Mouse (Mus musculus) kidney, postnatal 25 days (tissue): ENCODE results near the gene Cgrrf1.
"Not testable (repeated sequence)": the region's sequence is repeated elsewhere in the genome, so short reads cannot be mapped to it uniquely, and the experiment has no call there.

Experiments
- DNase-seq, 2 experiments: peaks; one replicate each; pipeline ENCODE4 v3.0.0; 2021; ENCODE audit warnings: mixed read lengths in 2 of 2

The Cgrrf1 gene

DNA sequence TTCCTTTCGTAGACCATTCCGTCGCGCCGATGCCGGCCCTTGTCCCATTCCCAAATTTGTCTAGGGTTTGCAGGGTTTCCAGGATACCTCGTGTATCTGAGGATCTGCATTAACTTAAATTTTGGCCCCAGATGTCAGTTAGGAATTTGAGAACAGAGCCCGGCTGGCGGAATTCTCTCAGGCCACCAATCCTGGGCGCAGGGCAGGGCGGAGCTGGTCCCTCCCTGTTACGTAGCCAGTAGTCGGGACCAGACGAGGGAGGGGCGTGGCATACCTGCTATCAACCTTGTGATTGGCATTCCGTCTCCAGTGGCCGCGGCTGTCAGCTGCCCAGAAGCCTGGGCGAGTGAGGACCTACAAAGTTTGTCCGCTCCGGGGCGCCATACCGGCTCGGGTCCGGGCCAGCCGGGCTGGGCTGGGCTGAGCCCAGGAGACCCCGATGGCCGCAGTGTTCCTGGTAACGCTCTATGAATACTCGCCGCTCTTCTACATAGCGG is at the start of gene Cgrrf1:
Gene Cgrrf1, plus strand, starts transcription at position 289 of the 497 bp plus-strand sequence.
- DNase-seq = peak; percentile 99

DNA sequence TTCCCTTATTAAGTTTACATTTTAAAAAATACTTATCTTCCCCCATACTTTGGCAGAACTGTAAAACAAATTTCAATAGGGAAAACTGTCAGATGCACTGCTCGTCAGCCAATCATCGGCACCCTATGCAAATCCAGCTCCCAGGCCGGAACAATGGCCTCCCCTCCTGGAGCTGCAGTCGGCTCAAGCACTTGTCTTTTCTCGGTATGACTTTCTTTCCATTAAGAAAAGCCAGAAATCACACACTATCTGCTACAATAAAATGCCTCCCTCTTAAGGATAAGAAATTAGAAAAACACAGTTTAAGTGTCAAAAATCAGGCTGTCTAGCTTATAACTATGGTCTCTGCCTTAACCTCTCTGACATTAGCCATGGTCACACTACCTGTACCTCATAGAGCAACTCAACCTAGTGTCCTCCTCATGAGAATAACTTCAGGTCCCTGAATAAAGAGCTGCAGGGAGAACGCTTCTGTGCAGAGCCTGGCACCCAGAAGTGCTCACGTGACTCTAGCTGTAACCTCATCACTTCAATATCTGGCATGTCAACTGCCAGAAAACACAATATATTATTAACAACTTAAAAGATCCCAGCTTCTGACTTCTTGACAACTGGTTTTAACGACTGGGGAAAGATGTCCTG is 49.6 kb upstream of the Cgrrf1 start:
- no peak for DNase-seq

DNA sequence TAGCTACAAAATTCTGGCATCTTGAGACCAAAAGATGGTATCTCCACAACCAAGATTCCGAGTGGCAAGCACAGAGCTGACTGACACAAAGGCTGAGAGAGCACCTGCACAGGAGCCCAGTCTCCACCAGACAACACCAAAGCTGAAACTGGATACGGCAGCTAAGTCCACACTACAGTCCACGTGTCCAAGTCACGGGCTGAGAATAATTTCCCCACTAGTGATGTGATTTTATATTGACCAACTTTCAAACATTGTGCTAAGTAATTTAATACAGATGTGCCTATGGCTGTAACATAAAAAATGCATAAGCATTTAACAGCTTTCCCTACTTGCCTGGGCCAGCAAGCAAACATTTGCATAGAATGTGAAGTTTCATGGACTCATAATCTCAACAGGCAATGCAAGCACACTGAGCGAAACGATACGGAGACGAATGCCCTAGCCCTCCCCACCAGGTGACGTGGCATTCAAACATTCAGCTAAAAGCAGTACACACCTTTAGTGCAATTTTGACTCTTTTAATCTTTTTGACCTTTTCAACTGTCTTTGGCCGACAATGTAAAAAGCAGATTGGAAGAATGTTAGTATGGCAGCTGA is 48.5 kb upstream of the Cgrrf1 start:
- DNase-seq = no peak

DNA sequence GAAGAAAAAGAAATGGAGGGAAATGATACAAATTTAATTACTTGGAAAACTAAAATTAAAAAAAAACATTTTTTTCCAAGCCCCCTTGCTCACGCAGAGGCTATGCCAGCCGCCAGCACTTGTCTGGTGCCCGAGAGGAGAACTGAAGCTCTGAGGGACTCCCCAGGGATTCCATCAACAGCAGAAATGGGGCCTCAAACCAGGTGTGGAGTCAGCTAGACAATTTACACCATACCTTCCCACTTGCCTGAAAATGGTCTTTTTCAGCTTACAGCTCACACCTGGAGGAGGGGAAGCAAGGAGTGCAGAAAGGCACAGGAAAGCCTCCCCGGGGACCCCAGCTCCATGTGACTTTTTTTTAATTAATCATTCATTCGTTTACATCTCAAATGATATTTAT is 46.7 kb upstream of the Cgrrf1 start:
- DNase-seq = no peak

DNA sequence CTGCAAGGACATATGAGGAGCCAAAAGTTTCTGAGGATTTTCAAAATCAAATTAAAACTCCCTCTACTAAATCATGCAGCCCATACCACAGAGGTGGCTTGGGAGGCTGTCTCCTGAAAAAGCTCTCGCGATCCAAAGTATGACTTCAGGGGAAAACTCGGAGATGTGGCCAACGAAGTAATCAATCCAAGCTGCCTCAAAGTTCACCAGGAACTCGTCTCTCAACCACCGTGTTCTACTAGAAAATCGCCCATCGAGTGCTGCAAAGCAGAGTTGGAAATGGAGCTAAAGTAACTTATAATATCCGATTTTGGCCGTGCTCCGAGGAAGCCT is 44.5 kb upstream of the Cgrrf1 start:
- no peak for DNase-seq

DNA sequence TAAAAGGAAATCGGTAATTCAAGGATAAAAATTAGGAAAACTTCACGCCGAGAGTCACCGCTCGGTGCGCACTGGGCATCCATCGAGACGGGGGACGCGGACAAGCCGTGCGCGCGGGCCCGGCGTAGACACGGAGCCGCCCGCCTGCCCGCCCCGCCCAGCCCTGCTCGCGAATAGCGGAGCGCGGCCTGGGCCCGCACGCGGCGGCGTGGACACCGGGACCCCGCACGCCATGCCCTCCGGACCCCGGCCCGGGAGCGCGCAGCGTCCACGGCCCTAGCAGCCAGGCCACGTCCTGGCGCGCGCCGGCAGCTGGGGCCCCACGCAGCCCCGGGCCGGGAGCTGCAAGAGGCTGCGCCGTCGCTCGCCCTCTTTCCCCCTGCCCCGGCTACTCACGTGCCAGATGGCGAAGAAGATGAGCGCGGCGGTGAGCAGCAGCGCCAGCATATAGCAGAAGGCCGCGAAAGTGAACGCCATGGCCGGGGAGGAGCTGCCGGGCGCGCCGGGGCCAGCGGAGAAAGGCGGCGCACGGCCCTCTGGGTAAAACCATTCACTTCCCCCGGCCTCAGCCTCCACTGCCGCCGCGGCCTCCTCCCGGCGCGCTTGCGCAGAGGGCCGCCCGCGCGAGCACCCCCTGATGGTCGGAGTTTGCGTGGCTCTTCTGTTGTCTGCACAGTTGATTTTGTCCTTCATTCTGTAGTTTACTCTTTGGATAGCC is 44.0 kb upstream of the Cgrrf1 start, which contains the start of gene Cnih1:
Gene Cnih1, minus strand, starts transcription at position 625 of the 718 bp plus-strand sequence.
- DNase-seq = peak; percentile 90 to 94

DNA sequence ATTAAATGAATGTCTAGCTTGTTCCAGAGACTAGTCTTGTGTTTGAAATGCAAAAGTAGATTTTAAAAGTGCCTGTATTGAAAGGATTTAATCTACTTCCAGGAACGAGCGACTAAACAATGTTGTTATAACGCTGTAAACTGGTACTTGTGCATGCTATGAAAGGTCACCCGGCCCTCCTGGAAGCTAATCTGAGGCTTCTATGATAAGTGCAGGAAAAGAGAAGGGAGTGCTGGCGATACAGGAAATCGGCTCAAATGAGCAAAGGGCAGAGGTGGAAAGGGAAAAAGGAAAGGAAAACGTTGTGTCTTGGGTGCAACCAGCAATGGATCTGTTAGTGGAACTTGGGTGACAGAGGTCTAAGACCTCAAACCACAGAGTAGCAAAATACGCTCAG is 43.4 kb upstream of the Cgrrf1 start:
- DNase-seq = peak in 1 of 2 experiments; percentile 19

DNA sequence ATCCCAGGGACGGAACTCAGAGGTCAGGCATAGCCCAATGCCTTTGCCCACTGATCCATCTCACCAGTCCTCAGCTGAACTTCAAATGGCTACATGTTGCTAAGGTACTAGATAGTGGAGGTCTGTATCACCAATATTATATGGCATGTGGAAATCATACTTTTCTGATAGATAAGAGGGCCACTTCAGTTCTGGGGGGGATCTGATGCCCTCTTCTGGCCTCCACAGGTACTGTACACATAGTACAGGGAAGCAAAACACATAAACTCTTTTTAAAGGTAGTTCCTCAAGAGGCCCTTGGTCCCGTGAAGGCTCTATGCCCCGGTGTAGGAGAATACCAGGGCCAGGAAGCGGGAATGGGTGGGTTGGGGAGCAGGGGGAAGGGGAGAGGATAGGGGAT is 41.6 kb upstream of the Cgrrf1 start:
- DNase-seq = no peak

DNA sequence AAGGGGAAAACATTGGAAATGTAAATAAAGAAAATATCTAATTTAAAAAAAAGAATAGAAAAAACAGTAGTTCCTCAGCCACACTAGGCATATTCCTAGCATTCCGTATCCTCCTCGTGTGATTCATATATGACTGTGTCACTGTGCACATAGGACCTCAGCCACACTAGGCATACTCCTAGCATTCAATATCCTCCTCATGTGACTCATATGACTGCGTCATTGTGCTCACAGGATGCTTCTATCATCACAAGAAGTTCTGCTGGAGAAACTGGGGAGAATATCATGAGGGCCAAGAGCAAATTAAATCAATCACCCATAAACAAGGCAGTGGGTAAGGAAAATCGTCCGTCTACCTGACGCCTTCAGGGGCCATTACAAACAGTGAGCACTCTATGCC is 41.2 kb upstream of the Cgrrf1 start:
- DNase-seq = no peak

DNA sequence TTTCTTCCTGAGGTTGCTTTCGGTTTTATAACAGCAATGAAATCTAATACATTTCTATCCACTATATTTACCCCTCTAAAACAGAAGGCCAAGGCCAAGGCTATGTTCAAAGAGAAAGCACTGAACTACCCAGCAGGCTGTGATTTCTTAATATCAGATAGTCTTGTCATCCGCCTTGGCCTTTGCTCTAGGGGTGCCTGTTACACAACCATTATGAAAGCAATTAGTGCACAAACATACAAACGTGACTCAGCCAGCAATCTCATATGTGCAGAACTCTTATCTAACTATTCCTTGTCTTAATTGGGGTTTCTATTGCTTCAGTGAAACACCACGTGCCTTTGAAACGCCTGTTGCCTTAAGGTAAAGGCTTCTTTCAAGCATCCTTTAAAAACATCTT is 37.8 kb upstream of the Cgrrf1 start:
- no peak for DNase-seq

DNA sequence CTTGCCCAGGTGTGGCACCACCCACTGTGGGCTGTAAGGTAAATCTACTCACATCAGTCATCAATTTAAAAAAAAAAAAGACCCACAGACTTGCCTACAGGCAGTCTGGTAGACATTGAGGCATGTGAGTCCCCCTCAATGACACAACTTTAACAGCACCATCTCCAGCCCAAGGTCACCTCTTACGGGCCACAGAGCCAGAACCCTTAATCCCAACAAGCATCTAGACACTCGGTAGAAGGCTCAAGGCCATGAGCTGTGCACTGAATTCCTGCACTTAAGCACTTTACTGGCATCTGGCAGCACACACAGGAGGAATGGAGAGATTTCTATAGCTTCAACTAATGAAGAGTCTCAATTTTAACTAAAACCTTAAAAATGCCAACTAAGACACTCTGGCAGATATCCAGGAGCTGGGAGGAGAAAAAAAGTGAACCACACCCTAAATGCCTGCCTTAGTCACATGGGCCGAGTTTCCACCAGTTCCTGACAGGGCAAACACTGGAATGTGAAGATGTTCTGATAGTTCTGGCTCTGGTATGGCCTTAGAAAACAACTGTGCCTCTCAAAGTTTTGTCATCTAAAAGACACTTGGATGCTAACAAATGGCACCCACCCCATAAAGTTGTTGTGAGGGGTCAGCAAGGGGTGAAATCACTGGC is 31.1 kb upstream of the Cgrrf1 start:
- peak in 1 of 2 experiments; percentile 33 for DNase-seq

DNA sequence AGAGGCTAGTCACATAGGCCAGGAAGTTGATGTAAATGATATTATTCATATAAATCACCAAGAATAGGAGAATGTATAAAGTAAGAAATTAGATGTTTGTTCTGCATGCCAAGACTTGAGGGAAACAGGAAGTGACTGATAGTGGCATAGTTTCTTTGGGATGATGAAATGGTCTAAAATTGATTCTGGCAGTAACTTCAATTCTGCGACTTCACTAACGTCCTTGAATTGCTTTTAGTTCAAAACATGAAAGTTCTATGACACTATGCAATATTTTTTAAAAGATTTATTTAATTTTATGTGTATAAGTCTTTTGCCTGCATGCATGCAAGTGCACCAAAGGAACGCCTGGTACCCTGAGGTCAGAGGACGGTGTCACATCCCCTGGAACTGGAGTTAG is 28.7 kb upstream of the Cgrrf1 start:
- no peak for DNase-seq

DNA sequence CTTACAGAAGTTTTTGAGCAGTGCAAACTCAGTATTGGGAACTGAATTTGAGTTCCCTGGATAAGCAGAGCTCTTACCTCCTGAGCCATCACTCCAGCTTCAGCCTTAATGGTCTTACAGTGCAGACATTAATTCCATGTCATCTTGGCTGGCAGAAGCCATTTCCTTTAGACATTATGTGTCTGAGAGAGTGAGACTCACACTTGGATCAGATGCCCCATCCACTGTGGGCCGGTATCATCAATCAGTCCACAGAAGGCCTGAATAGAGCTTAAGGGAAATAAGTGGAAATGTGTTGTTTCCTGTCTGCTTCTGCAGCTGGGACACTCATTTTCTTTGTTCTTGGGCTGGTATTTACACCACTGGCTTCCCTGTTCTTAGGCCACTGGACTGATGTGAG is 28.1 kb upstream of the Cgrrf1 start:
- no peak for DNase-seq

DNA sequence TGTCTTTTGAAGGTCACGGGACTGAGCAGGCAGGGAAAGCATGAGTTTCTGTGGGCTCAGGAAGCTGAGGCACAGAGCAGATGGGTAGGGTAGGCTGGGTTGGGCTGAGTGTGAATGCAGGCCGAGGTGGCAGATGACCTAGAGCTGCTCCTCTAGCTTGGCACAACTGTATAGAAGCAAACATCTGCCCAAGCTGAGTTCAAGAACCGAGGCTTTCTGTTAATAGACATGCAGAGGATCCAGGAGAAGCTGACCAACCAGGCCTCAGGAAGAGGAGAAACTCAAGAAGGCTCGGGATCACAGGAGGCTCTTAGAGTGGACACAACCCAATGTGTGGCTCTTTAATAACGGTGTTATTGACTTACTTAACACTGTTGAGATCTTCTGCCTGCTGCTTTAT is 25.7 kb upstream of the Cgrrf1 start:
- no peak for DNase-seq

DNA sequence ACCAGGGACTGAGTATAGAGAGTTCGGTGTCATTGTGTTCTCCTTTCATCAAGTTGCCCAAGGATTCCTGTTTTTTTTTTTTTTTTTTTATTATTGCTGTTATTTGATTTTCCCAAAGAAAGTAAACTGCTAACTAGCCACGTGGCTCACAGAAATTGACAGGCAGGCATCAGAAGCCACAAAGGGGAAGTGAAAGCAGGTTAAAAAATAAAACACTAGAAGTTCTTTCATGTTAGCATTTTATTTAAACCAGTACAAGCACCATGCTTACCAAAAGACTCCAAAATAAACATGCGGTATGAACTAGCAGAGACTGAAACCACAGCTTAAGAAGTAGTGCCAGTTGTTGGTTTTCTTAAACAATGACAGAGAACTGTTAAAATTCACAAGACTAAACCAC is 24.0 kb upstream of the Cgrrf1 start:
- DNase-seq = no peak

DNA sequence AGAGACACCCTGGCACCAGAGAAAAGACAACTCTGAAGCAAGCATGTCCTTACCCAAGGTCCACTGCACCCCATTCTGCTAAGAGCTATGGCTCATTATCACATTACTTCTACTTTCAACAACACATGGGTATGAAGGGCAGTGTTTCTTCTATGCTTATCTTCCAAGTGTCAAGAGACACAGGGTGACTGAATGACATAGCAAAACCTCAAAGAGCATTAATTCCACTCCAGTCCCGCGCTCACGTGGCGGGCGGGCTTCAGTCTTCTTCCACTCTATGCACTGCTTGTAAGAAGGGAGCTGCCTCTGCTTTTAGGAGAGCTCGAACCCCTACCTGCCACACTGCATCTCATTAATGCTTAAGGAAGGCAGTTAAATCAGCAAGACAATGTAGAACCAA is 16.3 kb upstream of the Cgrrf1 start:
- DNase-seq = no peak

DNA sequence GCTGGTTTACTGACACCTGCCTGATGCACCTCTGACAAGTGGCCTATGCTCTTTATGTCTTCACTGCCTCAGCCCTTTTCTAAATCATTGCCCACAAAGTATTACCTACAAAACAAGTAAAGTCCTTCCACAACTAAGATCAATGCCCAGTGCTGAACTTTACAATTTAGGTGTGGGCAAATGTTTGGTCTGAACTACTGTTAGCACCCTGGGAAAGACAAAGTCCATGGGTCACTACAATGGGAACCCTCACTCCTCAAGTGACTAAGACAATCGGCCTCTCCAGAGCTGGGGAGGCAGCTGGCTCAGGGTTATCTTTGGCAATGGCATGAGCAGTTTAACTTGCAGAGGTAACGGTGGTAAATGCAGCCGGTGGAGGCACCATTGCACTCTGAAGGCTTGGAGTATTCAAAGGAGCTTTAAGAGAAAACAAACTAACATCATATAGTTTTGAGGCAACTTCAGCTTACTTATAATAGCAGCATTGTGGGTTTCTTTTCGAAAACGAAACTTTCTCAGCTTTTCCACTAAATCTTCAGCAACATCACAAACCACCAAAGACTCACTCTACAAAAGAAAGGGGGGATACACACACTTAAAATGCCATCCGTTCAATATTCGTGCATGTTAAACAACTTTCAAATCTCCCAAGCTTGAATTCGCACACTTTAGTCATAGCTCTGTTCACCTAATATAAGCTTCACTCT is 14.9 kb upstream of the Cgrrf1 start:
- no peak for DNase-seq

DNA sequence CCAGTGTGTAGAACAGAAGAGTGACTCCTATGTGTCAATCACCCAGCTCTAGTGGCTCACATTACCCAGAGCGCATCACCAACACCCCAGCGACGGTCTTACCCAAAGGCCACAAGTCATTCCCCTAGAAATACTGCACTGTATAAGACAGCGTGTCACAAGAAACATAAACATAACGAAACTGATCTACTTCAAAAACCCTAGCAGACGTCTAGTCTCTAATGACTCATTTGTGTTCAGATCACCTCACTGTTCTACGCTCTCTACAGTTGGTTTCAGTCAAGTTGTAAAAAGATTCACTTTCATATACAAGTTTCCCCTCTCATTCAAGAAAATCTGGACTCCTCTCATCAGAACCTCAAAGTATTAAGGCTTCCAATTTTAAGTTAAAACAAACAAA is 13.2 kb upstream of the Cgrrf1 start:
- no peak for DNase-seq

DNA sequence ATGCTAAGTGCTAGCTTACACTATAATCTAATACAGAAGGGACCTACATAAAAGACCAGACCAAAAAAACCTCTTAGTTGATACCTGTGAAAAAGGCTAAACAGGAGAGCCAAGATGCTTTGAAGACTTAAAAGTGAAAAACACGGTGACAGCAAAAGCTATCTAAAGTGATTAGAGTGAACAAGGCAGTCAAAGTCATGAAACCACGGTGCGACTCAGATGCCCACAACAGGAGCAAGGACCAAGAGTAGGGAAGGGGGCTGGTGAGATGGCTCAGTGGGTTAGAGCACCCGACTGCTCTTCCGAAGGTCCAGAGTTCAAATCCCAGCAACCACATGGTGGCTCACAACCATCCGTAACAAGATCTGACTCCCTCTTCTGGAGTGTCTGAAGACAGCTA is 12.0 kb upstream of the Cgrrf1 start:
- DNase-seq = not testable (repeated sequence)

DNA sequence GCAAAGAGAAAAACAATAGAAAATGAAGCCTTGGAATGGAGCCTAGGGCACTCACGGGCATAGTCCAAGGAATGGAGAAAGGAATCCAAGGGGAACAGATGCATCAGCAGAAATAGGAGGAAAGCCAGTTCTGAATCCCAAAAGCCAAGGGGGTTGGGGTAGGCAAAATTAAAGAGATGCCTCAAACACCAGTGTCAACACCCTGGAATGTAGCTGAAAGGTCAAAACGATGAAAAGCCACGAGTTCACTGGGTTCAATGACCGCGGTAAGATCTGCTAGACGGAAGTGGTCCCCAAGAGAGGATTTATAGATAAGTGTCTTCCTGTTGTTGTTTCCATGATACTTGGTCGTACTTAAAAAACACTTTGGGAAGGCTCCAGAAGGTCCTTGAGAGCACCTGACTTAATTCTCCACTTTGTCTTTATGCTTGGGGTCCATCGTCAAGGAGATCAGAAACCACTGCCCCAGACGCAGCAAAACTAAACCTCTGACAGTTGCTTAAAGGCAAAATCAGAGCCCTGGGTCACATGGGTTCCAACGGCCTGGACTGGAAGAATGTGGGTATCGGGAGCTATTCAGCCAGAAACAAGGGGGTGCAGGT is 10.6 kb upstream of the Cgrrf1 start:
- peak; percentile 47 to 60 for DNase-seq

DNA sequence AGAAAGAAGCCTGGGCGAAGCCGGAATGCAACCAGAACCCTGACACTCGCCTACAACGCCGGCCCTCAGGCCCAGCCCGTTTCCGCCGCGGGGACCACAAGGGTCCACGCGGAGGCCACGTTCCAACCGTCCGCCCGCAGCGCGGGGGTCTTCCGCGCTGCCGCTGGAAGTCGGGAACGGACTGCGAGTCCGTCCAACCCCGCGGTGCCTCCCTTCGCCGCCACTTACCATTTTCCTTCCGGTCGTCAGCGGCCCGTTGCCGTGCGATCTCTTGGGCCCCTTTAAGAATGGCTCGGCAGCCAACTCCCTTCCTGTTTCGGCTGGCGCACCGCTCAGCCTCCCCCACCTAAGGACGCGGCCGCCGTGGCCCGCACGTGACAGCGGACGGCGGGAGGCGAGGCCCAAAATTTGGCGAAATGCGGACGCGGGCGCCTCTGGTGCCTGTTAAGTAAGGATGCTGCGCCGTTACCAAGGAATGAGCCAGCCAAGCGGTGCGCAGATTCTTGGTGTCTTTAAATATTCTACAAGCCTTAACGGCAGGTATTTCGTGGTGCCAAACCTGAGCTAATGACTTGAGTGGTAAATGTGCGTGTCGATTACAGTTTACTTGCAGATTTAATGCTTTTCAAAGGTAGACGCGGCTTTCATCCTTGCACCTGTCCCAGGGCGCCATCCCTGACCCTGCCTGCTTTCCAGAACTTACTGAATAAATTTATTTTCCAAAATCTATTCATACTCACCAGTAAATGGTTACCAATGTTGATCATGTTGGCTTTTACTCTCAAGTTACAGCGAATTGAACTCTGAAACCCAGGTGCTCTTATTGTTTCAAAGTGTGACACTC is 9.8 kb upstream of the Cgrrf1 start, which contains the start of gene Gmfb:
Gene Gmfb, minus strand, starts transcription at position 370 of the 844 bp plus-strand sequence.
- DNase-seq = peak; percentile 94 to 97
